In genomic region chr2:27473911-27474310, GRCm38 (mm10) we compare ENCODE assay signal across 8 mouse cellular contexts. TPM values are rescaled to one million over a fixed set of nuclear protein-coding genes. Genes with fewer than 3 reads are reported as not detected.
A peak's percentile ranks its signal among the peaks of the same experiment; 100 is the strongest.
DNase-seq lines count a peak whose midpoint lies in the region; ATAC-seq and TF ChIP-seq lines count a peak whose summit lies in the region.

No protein-coding gene starts in this region.

- H3K4me3 ChIP-seq in heart, embryonic 11.5 days (ENCODE audit: low read depth, low read length), result peak overlapping the region; percentile 98
- peak overlapping the region; percentile 88 to 95 for H3K4me3 ChIP-seq in ES-E14 (ENCODE audit: insufficient read depth in 1 of 2, low read depth in 1 of 2, low read length in 2 of 2, poor library complexity in 1 of 2, severe bottlenecking in 1 of 2)
- peak overlapping the region; percentile 90 for H3K4me3 ChIP-seq in forebrain, embryonic 15.5 days
- peak overlapping the region; percentile 80 for H3K4me3 ChIP-seq in liver, embryonic 16.5 days (ENCODE audit: low read depth, low read length)

- no peaks in the 10 kb centered on the region for H3K27me3 ChIP-seq in heart, embryonic 11.5 days (ENCODE audit: control insufficient read depth, insufficient read depth, low read length)
- no peaks in the 10 kb centered on the region for H3K27me3 ChIP-seq in forebrain, embryonic 15.5 days
- no peaks in the 10 kb centered on the region for H3K27me3 ChIP-seq in liver, embryonic 16.5 days (ENCODE audit: control insufficient read depth, insufficient read depth, low read depth, low read length)

- H3K36me3 ChIP-seq in heart, embryonic 11.5 days (ENCODE audit: control insufficient read depth, insufficient read depth, low read length), result peaks cover 3% of the 10 kb centered on the region; the same call in 1 of the 2 replicates
- peaks cover 16% of the 10 kb centered on the region; the same call in 1 of the 2 replicates for H3K36me3 ChIP-seq in ES-E14 (ENCODE audit: control insufficient read depth, insufficient read depth, low read length, poor library complexity, severe bottlenecking)
- no peaks in the 10 kb centered on the region; the same call in 1 of the 2 replicates for H3K36me3 ChIP-seq in forebrain, embryonic 15.5 days
- H3K36me3 ChIP-seq in liver, embryonic 16.5 days (ENCODE audit: control insufficient read depth, insufficient read depth), result no peaks in the 10 kb centered on the region

- H3K9me3 ChIP-seq in heart, embryonic 11.5 days (replicated peaks; ENCODE audit: control insufficient read depth, low read length), result no peaks in the 10 kb centered on the region
- H3K9me3 ChIP-seq in ES-E14 (ENCODE audit: control insufficient read depth, insufficient read depth, low read depth, low read length), result no peaks in the 10 kb centered on the region
- no peaks in the 10 kb centered on the region for H3K9me3 ChIP-seq in forebrain, embryonic 15.5 days
- H3K9me3 ChIP-seq in liver, embryonic 16.5 days (replicated peaks; ENCODE audit: control insufficient read depth, low read length), result no peaks in the 10 kb centered on the region

- H3K9ac ChIP-seq in heart, embryonic 11.5 days (ENCODE audit: low read depth, low read length), result peak overlapping the region; percentile 97
- peak overlapping the region; percentile 32 for H3K9ac ChIP-seq in ES-E14 (ENCODE audit: insufficient read depth, low read depth, low read length, poor library complexity, severe bottlenecking)
- H3K9ac ChIP-seq in forebrain, embryonic 15.5 days (replicated peaks), result peak overlapping the region; percentile 99
- H3K9ac ChIP-seq in liver, embryonic 16.5 days (ENCODE audit: low read depth, low read length), result peak overlapping the region; percentile 86

- no peak for ATAC-seq in heart, embryonic 11.5 days (replicated peaks; ENCODE audit: insufficient number of reproducible peaks, low FRiP score, low TSS enrichment)
- ATAC-seq in forebrain, embryonic 15.5 days (replicated peaks), result no peak
- ATAC-seq in liver, embryonic 16.5 days (ENCODE audit: low read depth), result no peak

- H3K4me2 ChIP-seq in heart, embryonic 11.5 days, result peak overlapping the region; percentile 93
- peak overlapping the region; percentile 97 for H3K4me2 ChIP-seq in forebrain, embryonic 15.5 days (replicated peaks)
- peak overlapping the region; percentile 89 for H3K4me2 ChIP-seq in liver, embryonic 16.5 days (ENCODE audit: low read depth, low read length)

- no peak overlapping the region for H3K27ac ChIP-seq in heart, embryonic 11.5 days (ENCODE audit: low read depth, low read length)
- H3K27ac ChIP-seq in ES-E14 (ENCODE audit: insufficient read depth, low read depth, low read length, poor library complexity, severe bottlenecking), result no peak overlapping the region
- H3K27ac ChIP-seq in forebrain, embryonic 15.5 days (replicated peaks), result no peak overlapping the region
- H3K27ac ChIP-seq in liver, embryonic 16.5 days (ENCODE audit: low read length), result peak overlapping the region; percentile 24

- DNase-seq in heart, postnatal 36 days, result no peak
- no peak for DNase-seq in ES-E14 (ENCODE audit: low read depth, low spot score)
- DNase-seq in right cerebral cortex, postnatal 14 days, result no peak
- DNase-seq in thymus, adult 18-20 months, result no peak
- no peak for DNase-seq in cerebellum, adult 8-10 months

- peaks cover 55% of the 10 kb centered on the region for H3K4me1 ChIP-seq in heart, embryonic 11.5 days (ENCODE audit: control insufficient read depth, insufficient read depth, low read length)
- peaks cover 3 to 18% of the 10 kb centered on the region in 2 experiments; a peak in 2 of 4 replicates for H3K4me1 ChIP-seq in ES-E14 (ENCODE audit: control insufficient read depth in 2 of 2, insufficient read depth in 2 of 2, low read length in 2 of 2, poor library complexity in 1 of 2)
- peaks cover 59% of the 10 kb centered on the region for H3K4me1 ChIP-seq in forebrain, embryonic 15.5 days
- H3K4me1 ChIP-seq in liver, embryonic 16.5 days (ENCODE audit: control insufficient read depth, low read depth, low read length), result peaks cover 61% of the 10 kb centered on the region

- in situ Hi-C loops in ES-E14 (cut with MboI; ENCODE audit: low sequenced_read_pairs in 2 of 2, unreplicated experiment in 2 of 2), result no loop called here

- intact Hi-C loops in heart, postnatal 36 days (cut with DNase I), result loop anchor here (2.0 kb wide), 1 partner anchor 41 kb away; the partner anchor contains the start of gene Wdr5

- 30% methylated on average over 4 of the region's 4 CpGs for WGBS in heart, embryonic 11.5 days (ENCODE audit: insufficient replicate concordance)
- 40% methylated on average over 4 of the region's 4 CpGs for WGBS in forebrain, embryonic 15.5 days
- 38% methylated on average over 4 of the region's 4 CpGs for WGBS in liver, embryonic 16.5 days (ENCODE audit: insufficient replicate concordance)

TF ChIP-seq in ES-E14, 5 proteins besides CTCF, POLR2A, EP300 and RAD21:
- TF ChIP-seq CHD2 (IDR thresholded peaks at IDR 0.05; ENCODE audit: low read depth, low read length), result no peak
- TF ChIP-seq MAFK (IDR thresholded peaks at IDR 0.05; ENCODE audit: insufficient read depth, low read depth, low read length), result no peak
- TF ChIP-seq ZNF384 (IDR thresholded peaks at IDR 0.05; ENCODE audit: low read depth, low read length), result no peak
- no peak for TF ChIP-seq ZC3H11A (IDR thresholded peaks at IDR 0.05; ENCODE audit: borderline replicate concordance, low read depth, low read length)
- TF ChIP-seq HCFC1 (IDR thresholded peaks at IDR 0.05; ENCODE audit: borderline replicate concordance, insufficient read depth, low read length), result no peak

RNA-seq across cellular contexts. Expression of gene Brd3os, which starts 31.8 kb away (rescaled TPM):
- polyA plus RNA-seq in heart, embryonic 11.5 days (2014; fragmentation: Nextera tagmentation; extraction: Ambion mirVana), result 3.1 and 3.3 TPM in 2 replicates
- total RNA-seq in heart, postnatal 36 days (2021), result 1 to 10 TPM; 1.1 to 2.1 TPM
- 1.6 TPM in 2 replicates for total RNA-seq in ES-E14 (2012; rRNA removed)
- 30.6 and 31.5 TPM in 2 replicates for polyA plus RNA-seq in forebrain, embryonic 15.5 days (2015; fragmentation: Nextera tagmentation; extraction: Ambion mirVana)
- polyA plus RNA-seq in liver, embryonic 16.5 days (2015; fragmentation: Nextera tagmentation; extraction: Ambion mirVana), result 0.32 and 0.67 TPM in 2 replicates

RNA-seq across cellular contexts. Expression of gene Brd3, which starts 33.6 kb away (rescaled TPM):
- polyA plus RNA-seq in heart, embryonic 11.5 days (2014; fragmentation: Nextera tagmentation; extraction: Ambion mirVana), result 99.5 and 116 TPM in 2 replicates
- total RNA-seq in heart, postnatal 36 days (2021), result 10 to 100 TPM; 33.1 to 33.9 TPM
- total RNA-seq in ES-E14 (2012; rRNA removed), result 28.4 and 29.3 TPM in 2 replicates
- polyA plus RNA-seq in forebrain, embryonic 15.5 days (2015; fragmentation: Nextera tagmentation; extraction: Ambion mirVana), result 142 and 149 TPM in 2 replicates
- 21.5 and 24.3 TPM in 2 replicates for polyA plus RNA-seq in liver, embryonic 16.5 days (2015; fragmentation: Nextera tagmentation; extraction: Ambion mirVana)

RNA-seq across cellular contexts. Expression of gene Wdr5, which starts 41.0 kb away (rescaled TPM):
- polyA plus RNA-seq in heart, embryonic 11.5 days (2014; fragmentation: Nextera tagmentation; extraction: Ambion mirVana), result 37.2 and 40.1 TPM in 2 replicates
- total RNA-seq in heart, postnatal 36 days (2021), result 10 to 100 TPM; 24.4 to 25.6 TPM
- 103 and 106 TPM in 2 replicates for total RNA-seq in ES-E14 (2012; rRNA removed)
- 50.5 and 55.4 TPM in 2 replicates for polyA plus RNA-seq in forebrain, embryonic 15.5 days (2015; fragmentation: Nextera tagmentation; extraction: Ambion mirVana)
- 22.2 and 22.4 TPM in 2 replicates for polyA plus RNA-seq in liver, embryonic 16.5 days (2015; fragmentation: Nextera tagmentation; extraction: Ambion mirVana)

RNA-seq across cellular contexts. Expression of gene Vav2, which starts 47.1 kb away (rescaled TPM):
- 3.4 and 4.7 TPM in 2 replicates for polyA plus RNA-seq in heart, embryonic 11.5 days (2014; fragmentation: Nextera tagmentation; extraction: Ambion mirVana)
- 10 to 100 TPM; 14.0 to 14.4 TPM for total RNA-seq in heart, postnatal 36 days (2021)
- total RNA-seq in ES-E14 (2012; rRNA removed), result 17.4 and 21.1 TPM in 2 replicates
- 12.6 and 13.9 TPM in 2 replicates for polyA plus RNA-seq in forebrain, embryonic 15.5 days (2015; fragmentation: Nextera tagmentation; extraction: Ambion mirVana)
- polyA plus RNA-seq in liver, embryonic 16.5 days (2015; fragmentation: Nextera tagmentation; extraction: Ambion mirVana), result 4.9 and 5.9 TPM in 2 replicates

Comparison
In these comparisons a context has a peak if more than half of its experiments do, and no peak if none do; other contexts are left out.
1. H3K9ac ChIP-seq: peak in every context shown above with its lines; median percentile 99 in forebrain, embryonic 15.5 days; 97 in heart, embryonic 11.5 days; 86 in liver, embryonic 16.5 days; 32 in ES-E14.